Mouse (Mus musculus): ENCODE results near the gene Ube2n. TPM values are rescaled to one million over a fixed set of nuclear protein-coding genes. Genes with fewer than 3 reads are reported as not detected.

The Ube2n gene
- polyA plus RNA-seq, 1 experiment from 2014 or later: 390 TPM

GRCm38 (mm10) chr10:95503443-95504235, 11.3 kb upstream of the Ube2n start:
- Histone ChIP-seq H3K4me1 (peaks cover 9% of the 10 kb centered on the region), H3K36me3 (no peaks in the 10 kb centered on the region; the same call in 1 of the 2 replicates), H3K27me3 (no peaks in the 10 kb centered on the region), H3K4me2 (no peak overlapping the region), H3K27ac (no peak overlapping the region), H3K9me3 (no peaks in the 10 kb centered on the region), H3K9ac (no peak overlapping the region), H3K4me3 (no peak overlapping the region)
- ATAC-seq (ENCODE audit: borderline replicate concordance, extremely low read depth, low FRiP score, low TSS enrichment): no peak
- WGBS: 82% methylated on average over 14 of the region's 14 CpGs

- no peaks in the 10 kb centered on the region for H3K36me3 ChIP-seq
- no peak overlapping the region for H3K27ac ChIP-seq
- 11% methylated on average over 1 of the region's 1 CpGs for WGBS
- peaks cover 9% of the 10 kb centered on the region for H3K4me1 ChIP-seq
- ATAC-seq (ENCODE audit: borderline replicate concordance, extremely low read depth, low FRiP score, low TSS enrichment): no peak
- no peak overlapping the region for H3K4me2 ChIP-seq
- H3K9ac ChIP-seq: no peak overlapping the region
- H3K9me3 ChIP-seq: no peaks in the 10 kb centered on the region
- no peaks in the 10 kb centered on the region for H3K27me3 ChIP-seq
- H3K4me3 ChIP-seq: no peak overlapping the region
Observed at GRCm38 (mm10) chr10:95504341-95504740, 10.6 kb upstream of the Ube2n start.

- Histone ChIP-seq H3K4me2 (no peak overlapping the region), H3K27ac (no peak overlapping the region), H3K4me3 (no peak overlapping the region), H3K36me3 (no peaks in the 10 kb centered on the region), H3K4me1 (no peaks in the 10 kb centered on the region), H3K9me3 (no peaks in the 10 kb centered on the region), H3K27me3 (no peaks in the 10 kb centered on the region), H3K9ac (no peak overlapping the region)
- WGBS: 84% methylated on average over 8 of the region's 8 CpGs
- ATAC-seq (ENCODE audit: borderline replicate concordance, extremely low read depth, low FRiP score, low TSS enrichment): no peak
Observed at GRCm38 (mm10) chr10:95508126-95508525, 6.8 kb upstream of the Ube2n start.

- Histone ChIP-seq H3K36me3 (no peaks in the 10 kb centered on the region), H3K4me3 (no peak overlapping the region), H3K4me1 (no peaks in the 10 kb centered on the region), H3K27ac (no peak overlapping the region), H3K9me3 (no peaks in the 10 kb centered on the region), H3K9ac (no peak overlapping the region), H3K4me2 (no peak overlapping the region), H3K27me3 (no peaks in the 10 kb centered on the region)
- 75% methylated on average over 6 of the region's 6 CpGs for WGBS
- ATAC-seq (ENCODE audit: borderline replicate concordance, extremely low read depth, low FRiP score, low TSS enrichment): no peak
Observed at GRCm38 (mm10) chr10:95508793-95509192, 6.2 kb upstream of the Ube2n start.

- 72% methylated on average over 3 of the region's 3 CpGs for WGBS
- no peaks in the 10 kb centered on the region for H3K36me3 ChIP-seq
- no peak overlapping the region for H3K27ac ChIP-seq
- ATAC-seq (ENCODE audit: borderline replicate concordance, extremely low read depth, low FRiP score, low TSS enrichment): no peak
- no peak overlapping the region for H3K4me2 ChIP-seq
- H3K4me3 ChIP-seq: no peak overlapping the region
- no peaks in the 10 kb centered on the region for H3K27me3 ChIP-seq
- H3K4me1 ChIP-seq: peaks cover 4% of the 10 kb centered on the region
- no peaks in the 10 kb centered on the region for H3K9me3 ChIP-seq
- no peak overlapping the region for H3K9ac ChIP-seq
Observed at GRCm38 (mm10) chr10:95509263-95509662, 5.7 kb upstream of the Ube2n start.

GRCm38 (mm10) chr10:95512635-95513034, 2.3 kb upstream of the Ube2n start:
- WGBS: 78% methylated on average over 8 of the region's 8 CpGs
- H3K4me3 ChIP-seq: no peak overlapping the region

GRCm38 (mm10) chr10:95513768-95514556, 983 bp upstream of the Ube2n start:
- peak overlapping the region; percentile 68 for H3K4me2 ChIP-seq
- no peaks in the 10 kb centered on the region for H3K36me3 ChIP-seq
- peak overlapping the region; percentile 98 for H3K9ac ChIP-seq
- no peaks in the 10 kb centered on the region for H3K27me3 ChIP-seq
- H3K4me3 ChIP-seq: peak overlapping the region; percentile 97
- H3K4me1 ChIP-seq: peaks cover 15% of the 10 kb centered on the region
- H3K27ac ChIP-seq: peak overlapping the region; percentile 99
- no peaks in the 10 kb centered on the region for H3K9me3 ChIP-seq
- no peak for ATAC-seq (ENCODE audit: borderline replicate concordance, extremely low read depth, low FRiP score, low TSS enrichment)
- WGBS: 32% methylated on average over 15 of the region's 15 CpGs

More at GRCm38 (mm10) chr10:95512635-95513034, 2.3 kb upstream of the Ube2n start:
- Histone ChIP-seq H3K27ac (no peak overlapping the region), H3K9me3 (no peaks in the 10 kb centered on the region), H3K4me1 (peaks cover 13% of the 10 kb centered on the region), H3K4me2 (no peak overlapping the region), H3K9ac (no peak overlapping the region), H3K36me3 (no peaks in the 10 kb centered on the region), H3K27me3 (no peaks in the 10 kb centered on the region)
- no peak for ATAC-seq (ENCODE audit: borderline replicate concordance, extremely low read depth, low FRiP score, low TSS enrichment)

- peak overlapping the region; percentile 99 for H3K27ac ChIP-seq
- peak; percentile 67 for ATAC-seq (ENCODE audit: borderline replicate concordance, extremely low read depth, low FRiP score, low TSS enrichment)
- H3K9ac ChIP-seq: peak overlapping the region; percentile 98
- no peaks in the 10 kb centered on the region for H3K9me3 ChIP-seq
- no peaks in the 10 kb centered on the region for H3K27me3 ChIP-seq
- under 1% methylated on average over 56 of the region's 80 CpGs for WGBS
- H3K4me1 ChIP-seq: peaks cover 18% of the 10 kb centered on the region
- peak overlapping the region; percentile 57 for H3K4me2 ChIP-seq
- H3K36me3 ChIP-seq: no peaks in the 10 kb centered on the region
- H3K4me3 ChIP-seq: peak overlapping the region; percentile 97
Observed at GRCm38 (mm10) chr10:95515293-95515931, 467 bp downstream of the Ube2n start.

- H3K4me2 ChIP-seq: no peak overlapping the region
- H3K9me3 ChIP-seq: no peaks in the 10 kb centered on the region
- ATAC-seq (ENCODE audit: borderline replicate concordance, extremely low read depth, low FRiP score, low TSS enrichment): no peak
- H3K4me1 ChIP-seq: peaks cover 18% of the 10 kb centered on the region
- WGBS: 92% methylated on average over 6 of the region's 6 CpGs
- no peaks in the 10 kb centered on the region for H3K27me3 ChIP-seq
- H3K4me3 ChIP-seq: no peak overlapping the region
- H3K36me3 ChIP-seq: no peaks in the 10 kb centered on the region
- H3K9ac ChIP-seq: no peak overlapping the region
- H3K27ac ChIP-seq: no peak overlapping the region
Observed at GRCm38 (mm10) chr10:95517656-95518055, 2.7 kb downstream of the Ube2n start.

GRCm38 (mm10) chr10:95525037-95525675, 10.2 kb downstream of the Ube2n start:
- no peak overlapping the region for H3K4me3 ChIP-seq
- ATAC-seq (ENCODE audit: borderline replicate concordance, extremely low read depth, low FRiP score, low TSS enrichment): no peak
- H3K4me2 ChIP-seq: no peak overlapping the region
- no peak overlapping the region for H3K9ac ChIP-seq
- H3K27ac ChIP-seq: 0 out of 2 replicates have a peak overlapping the region, but pooled peaks have one; percentile 17
- H3K4me1 ChIP-seq: peaks cover 33% of the 10 kb centered on the region
- WGBS: 42% methylated on average over 6 of the region's 6 CpGs
- H3K36me3 ChIP-seq: no peaks in the 10 kb centered on the region
- no peaks in the 10 kb centered on the region for H3K9me3 ChIP-seq
- H3K27me3 ChIP-seq: no peaks in the 10 kb centered on the region

GRCm38 (mm10) chr10:95525871-95526270, 10.9 kb downstream of the Ube2n start:
- Histone ChIP-seq H3K4me1 (peaks cover 33% of the 10 kb centered on the region), H3K9ac (no peak overlapping the region), H3K4me3 (no peak overlapping the region), H3K27me3 (no peaks in the 10 kb centered on the region), H3K4me2 (no peak overlapping the region), H3K36me3 (no peaks in the 10 kb centered on the region), H3K27ac (peak overlapping the region; percentile 85), H3K9me3 (no peaks in the 10 kb centered on the region)
- ATAC-seq (ENCODE audit: borderline replicate concordance, extremely low read depth, low FRiP score, low TSS enrichment): no peak
- WGBS: 89% methylated on average over 5 of the region's 5 CpGs
